Mouse (Mus musculus) heart, adult 9 months (tissue): Measurements from ENCODE around the gene Stoml2.
"Not testable (repeated sequence)": the region's sequence is repeated elsewhere in the genome, so short reads cannot be mapped to it uniquely, and the experiment has no call there.

Source experiments
- DNase-seq, 2 experiments: peaks; one replicate each; pipeline ENCODE4 v3.0.0; 2022; ENCODE audit warnings: low spot score in 2 of 2

The Stoml2 gene

DNA sequence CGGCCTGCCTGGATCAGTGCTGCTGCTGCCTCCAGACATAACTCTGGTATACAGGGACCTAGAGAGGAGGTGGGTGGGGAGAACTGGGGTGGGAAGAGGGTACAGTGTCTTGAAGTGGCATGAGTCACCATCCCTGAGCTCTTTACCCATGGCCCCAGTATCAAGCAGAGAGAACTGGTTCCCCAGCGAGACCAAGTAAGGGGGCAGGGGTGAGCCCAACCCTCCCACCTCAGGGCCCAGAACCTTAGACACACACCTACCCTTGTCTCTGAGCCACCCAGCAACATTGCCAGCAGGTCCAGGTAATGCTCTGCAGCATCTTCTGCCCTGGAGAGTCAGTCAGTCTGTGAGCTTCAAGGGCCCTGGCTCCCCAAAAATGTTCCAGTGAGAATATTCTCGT is 26.6 kb downstream of the Stoml2 start:
- no peak for DNase-seq

DNA sequence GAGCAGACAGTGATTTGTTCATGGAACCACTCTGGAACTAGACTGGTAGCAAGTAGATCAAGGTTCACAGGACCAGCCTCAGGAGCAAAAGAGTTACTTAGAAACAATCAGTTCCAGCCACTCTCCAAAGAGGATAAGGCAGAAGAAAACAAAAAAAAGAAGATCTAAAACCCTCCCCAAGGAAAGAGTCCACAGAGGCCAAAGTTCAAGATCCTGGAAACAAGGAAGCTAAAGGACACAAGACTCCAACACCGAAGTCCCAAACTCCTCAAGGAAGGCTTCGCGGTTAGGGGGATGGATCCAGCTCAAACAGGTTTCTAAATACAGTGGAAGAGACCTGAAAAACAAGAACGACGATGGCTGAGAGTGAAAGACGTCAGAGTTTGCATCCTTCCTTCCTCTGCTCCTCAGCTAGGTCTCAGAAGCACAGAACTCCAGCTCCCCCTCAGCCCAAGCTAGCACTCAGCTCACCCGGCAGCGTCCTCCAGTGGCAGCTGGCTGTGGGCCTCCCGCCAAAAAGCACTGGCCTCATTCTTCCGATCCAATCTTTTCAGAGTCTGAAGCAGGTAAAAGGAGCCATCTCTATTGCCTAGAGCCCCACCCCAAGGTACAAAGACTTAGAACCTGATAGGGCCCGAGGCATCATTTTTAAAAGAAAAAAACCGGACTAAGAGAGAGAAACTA is 28.6 kb downstream of the Stoml2 start:
- no peak for DNase-seq

DNA sequence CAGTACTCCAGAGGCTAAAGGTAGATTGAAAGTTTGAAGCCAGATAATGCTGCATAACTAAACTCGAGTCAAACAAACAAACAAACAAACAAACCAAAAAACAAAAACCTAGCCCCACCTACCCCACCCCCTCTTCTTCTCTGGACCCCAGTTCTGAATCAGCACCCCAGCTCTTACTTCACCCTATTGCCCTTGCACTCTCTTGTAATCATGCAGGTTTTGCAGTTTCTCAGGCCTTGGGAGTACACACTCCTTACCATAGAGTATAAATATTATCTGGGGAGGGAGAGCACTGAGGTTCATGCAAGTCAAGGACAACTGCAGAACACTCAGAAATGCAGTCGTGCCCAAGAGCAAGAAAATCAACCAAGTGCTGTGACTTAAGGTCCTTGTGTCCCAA is 30.2 kb downstream of the Stoml2 start:
- DNase-seq: no peak

DNA sequence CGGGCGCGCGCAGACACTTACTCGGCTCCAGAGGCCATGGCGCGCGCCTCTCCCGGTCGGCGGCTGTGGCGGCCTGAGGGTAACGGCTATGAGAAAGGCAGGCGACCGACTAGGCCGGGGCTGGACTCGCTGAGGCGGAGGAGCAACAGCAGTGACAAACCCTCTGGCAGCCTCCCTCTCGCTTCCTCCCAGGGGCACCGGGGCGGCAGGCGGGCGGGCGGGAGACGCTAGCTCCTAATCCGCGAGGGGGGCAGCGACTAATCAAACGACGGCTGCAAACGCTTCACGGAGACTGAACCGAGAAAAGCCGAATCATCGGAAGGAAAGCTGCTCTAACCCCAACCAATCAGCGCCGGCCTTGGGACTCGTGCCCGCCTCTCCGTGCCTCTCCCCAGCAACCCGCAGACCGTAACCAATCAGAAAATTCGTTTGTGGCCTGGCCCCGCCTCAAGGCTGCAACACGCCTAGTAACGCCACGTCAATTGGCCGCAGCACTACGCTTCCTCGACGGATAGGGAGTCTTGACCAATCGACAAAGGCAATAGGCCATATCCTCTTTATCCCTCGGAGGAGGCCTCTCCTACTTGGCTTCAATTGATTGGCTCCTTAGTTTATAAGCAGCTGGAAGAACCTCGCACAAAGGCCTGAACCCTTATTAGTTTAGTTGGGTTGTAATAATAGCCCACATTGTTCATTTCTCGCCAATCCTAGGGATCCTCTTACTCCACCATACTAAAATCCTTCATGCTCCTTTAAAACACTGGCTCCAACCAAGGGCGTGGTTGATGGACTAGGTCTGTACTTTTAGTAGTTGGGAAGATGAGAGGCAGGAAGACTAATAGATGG is 31.1 kb downstream of the Stoml2 start, which contains the start of gene Vcp:
TSS of gene Vcp (minus strand) at position 367 of the 846 bp plus-strand sequence.
- peak; percentile 99 for DNase-seq

DNA sequence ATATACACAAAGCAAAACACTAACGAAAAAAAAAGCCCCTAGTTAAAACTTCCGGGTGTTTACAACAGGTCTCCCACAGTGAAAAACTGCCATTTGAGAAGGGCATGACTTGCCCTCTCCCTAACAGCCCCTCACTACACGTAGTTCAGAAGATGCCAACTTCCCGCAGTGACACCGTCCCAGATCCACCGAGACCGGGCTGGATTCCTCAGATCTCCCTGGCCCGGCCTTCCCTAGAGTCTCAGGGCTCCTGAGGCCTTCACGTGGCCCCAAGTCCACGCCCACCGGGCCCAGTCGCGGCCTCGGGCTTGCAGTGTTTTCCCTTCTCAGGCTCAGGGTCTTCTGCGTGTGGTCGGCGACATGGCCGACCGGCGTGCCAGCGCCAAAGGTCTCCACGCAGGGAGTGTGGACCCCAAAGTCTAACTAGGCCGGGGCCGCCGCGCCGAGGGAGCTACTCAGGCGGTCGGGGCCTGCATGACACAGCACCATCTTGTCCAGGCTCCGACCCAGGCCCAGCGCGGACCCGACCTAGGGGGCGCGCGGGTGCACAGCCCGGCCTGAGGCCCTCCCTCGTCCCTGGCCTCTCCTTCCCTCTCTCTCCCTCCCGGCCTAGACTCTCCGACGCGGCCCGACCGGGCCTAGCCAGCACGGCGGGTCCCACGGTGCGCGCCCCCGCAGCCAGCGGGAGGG is 31.9 kb downstream of the Stoml2 start:
- DNase-seq: peak; percentile 69 to 72

DNA sequence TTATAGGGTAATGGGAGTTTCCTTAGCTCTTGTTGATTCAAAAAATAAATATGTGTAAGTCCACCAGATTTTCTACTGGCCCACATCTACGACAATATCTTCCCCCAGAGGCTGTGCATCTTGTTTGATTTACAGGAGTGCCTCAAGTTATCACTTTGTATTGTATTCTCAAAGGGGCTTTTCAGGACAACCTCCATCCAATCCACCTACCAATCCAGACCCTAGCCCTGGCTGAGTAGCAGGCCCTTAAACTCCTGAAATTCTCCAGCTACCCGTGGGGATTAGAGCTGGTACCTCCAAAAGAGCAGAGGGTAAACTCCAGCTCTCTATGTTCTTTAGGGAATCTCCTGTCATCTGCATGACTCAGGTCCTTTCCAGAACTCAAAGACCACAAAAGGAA is 33.5 kb downstream of the Stoml2 start:
- DNase-seq: no peak

DNA sequence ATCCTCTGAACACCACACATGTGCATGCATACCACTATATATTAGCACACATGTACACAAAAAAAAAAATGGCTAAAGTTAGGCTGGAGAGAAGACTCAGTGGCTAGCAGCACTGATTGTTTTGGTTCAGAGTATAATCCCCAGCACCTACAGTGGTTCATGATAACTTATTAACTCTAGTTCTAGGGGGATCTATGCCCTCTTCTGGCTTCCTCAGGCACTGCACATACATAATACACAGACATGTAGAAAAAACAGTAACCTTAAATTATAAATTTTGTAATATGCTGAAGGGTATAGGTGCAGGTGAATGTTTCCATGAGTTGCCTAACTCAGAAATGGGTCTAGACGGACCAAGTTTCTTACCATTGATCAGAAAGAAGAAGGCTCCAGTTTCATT is 43.2 kb downstream of the Stoml2 start:
- DNase-seq: no peak

DNA sequence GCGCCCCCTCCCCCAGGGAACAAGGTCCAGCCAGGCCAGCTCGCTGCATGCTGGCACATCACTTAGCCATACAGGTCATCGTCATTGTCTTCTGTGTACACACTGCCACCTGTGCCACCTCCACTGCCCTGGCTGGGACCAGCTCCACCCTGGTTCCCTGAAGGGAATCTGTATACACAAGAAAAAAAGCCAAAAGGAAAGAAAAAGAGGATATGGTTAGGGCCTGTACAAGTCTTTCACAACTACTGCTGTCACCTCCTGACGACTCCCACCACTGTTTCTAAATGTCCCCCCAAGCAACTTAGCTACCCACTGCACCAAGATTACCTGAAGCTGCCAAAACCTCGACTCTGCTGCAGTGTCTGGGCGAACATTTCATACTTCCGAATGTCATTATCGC is 51.0 kb downstream of the Stoml2 start:
- DNase-seq: not testable (repeated sequence)

DNA sequence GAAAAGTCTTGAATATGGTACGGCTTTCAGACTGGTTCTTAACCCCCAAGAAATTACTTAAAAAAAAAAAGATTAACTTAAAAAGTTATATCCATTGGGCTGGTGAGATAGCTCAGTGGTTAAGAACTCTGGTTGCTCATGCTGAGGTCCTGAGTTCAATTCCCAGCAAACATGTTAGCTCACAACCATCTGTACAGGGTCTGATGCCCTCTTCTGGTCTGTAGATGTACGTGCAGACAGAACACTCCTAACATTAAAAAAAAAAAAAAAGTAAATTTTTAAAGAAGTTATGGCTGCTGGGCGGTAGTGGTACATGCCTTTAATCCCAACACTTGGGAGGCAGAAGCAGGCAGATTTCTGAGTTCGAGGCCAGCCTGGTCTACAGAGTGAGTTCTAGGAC is 53.4 kb downstream of the Stoml2 start:
- no peak for DNase-seq
